Mouse (Mus musculus) layer of hippocampus, adult 18-20 months (tissue): ENCODE data around the gene Rhbdf2. TPM values are rescaled to one million over a fixed set of nuclear protein-coding genes. Genes with fewer than 3 reads are reported as not detected.
"Not testable (repeated sequence)": the region's sequence is repeated elsewhere in the genome, so short reads cannot be mapped to it uniquely, and the experiment has no call there.

Experiments used
- DNase-seq, 2 experiments: peaks; one replicate each; pipeline ENCODE4 v3.0.0; 2022; ENCODE audit warnings: low spot score in 2 of 2
- long read RNA-seq: library from polyadenylated mRNA; stranded (forward); transcript quantifications from one replicate; pipeline ENCODE4 v2.0.0, GENCODE M21; 2021
- total RNA-seq, 2 experiments: library from RNA; stranded (reverse); gene quantifications; 2 replicates each; pipeline ENCODE4 v1.2.3; 2021

Rhbdf2 gene
- 1 to 10 TPM; 1.1 to 1.3 TPM for total RNA-seq
- long read RNA-seq = 0 reads

GRCm38 (mm10) chr11:116626299-116627071, at the start of gene Rhbdf2:
Gene Rhbdf2 (minus strand): TSS chr11:116627019.
- DNase-seq = no peak

- no peak for DNase-seq
Measured at GRCm38 (mm10) chr11:116676175-116676976, 49.6 kb upstream of the Rhbdf2 start.

- DNase-seq = not testable (repeated sequence)
Measured at GRCm38 (mm10) chr11:116675429-116675828, 48.6 kb upstream of the Rhbdf2 start.

- DNase-seq = no peak
Measured at GRCm38 (mm10) chr11:116674616-116675379, 48.0 kb upstream of the Rhbdf2 start.

- DNase-seq = no peak
Measured at GRCm38 (mm10) chr11:116673410-116673809, 46.6 kb upstream of the Rhbdf2 start.

- DNase-seq = no peak
Measured at GRCm38 (mm10) chr11:116672595-116672994, 45.8 kb upstream of the Rhbdf2 start.

- DNase-seq = no peak
Measured at GRCm38 (mm10) chr11:116671845-116672434, 45.1 kb upstream of the Rhbdf2 start.

GRCm38 (mm10) chr11:116671112-116671844, 44.5 kb upstream of the Rhbdf2 start:
- DNase-seq = peak; percentile 94 to 98

- no peak for DNase-seq
Measured at GRCm38 (mm10) chr11:116670386-116670785, 43.6 kb upstream of the Rhbdf2 start.

- DNase-seq = no peak
Measured at GRCm38 (mm10) chr11:116669787-116670365, 43.1 kb upstream of the Rhbdf2 start.

GRCm38 (mm10) chr11:116669316-116669715, 42.5 kb upstream of the Rhbdf2 start:
- DNase-seq = no peak

GRCm38 (mm10) chr11:116668839-116669238, 42.0 kb upstream of the Rhbdf2 start:
- no peak for DNase-seq

- no peak for DNase-seq
Measured at GRCm38 (mm10) chr11:116668381-116668825, 41.6 kb upstream of the Rhbdf2 start.

GRCm38 (mm10) chr11:116667930-116668329, 41.1 kb upstream of the Rhbdf2 start:
- DNase-seq = no peak

- DNase-seq = not testable (repeated sequence)
Measured at GRCm38 (mm10) chr11:116667012-116667411, 40.2 kb upstream of the Rhbdf2 start.

GRCm38 (mm10) chr11:116666566-116666965, 39.7 kb upstream of the Rhbdf2 start:
- DNase-seq = no peak

- DNase-seq = no peak
Measured at GRCm38 (mm10) chr11:116665289-116665688, 38.5 kb upstream of the Rhbdf2 start.

- peak; percentile 60 to 76 for DNase-seq
Measured at GRCm38 (mm10) chr11:116661948-116662377, 35.1 kb upstream of the Rhbdf2 start.

- peak in 1 of 2 experiments; percentile 29 for DNase-seq
Measured at GRCm38 (mm10) chr11:116661291-116661947, 34.6 kb upstream of the Rhbdf2 start.
